Mouse (Mus musculus) liver (tissue): ENCODE results near the gene Gdpgp1.

ENCODE experiments used
- DNase-seq: peaks from one replicate; pipeline ENCODE4 v3.0.0-alpha.2; 2020; ENCODE audit warnings: mixed read lengths

Gdpgp1 gene

GRCm38 (mm10) chr7:80232489-80233029 lies at the start of gene Gdpgp1, which contains the start of gene Cib1:
Gene Gdpgp1, plus strand, starts transcription at chr7:80232865.
Gene Cib1, minus strand, starts transcription at chr7:80232813.
- DNase-seq, result peak; percentile 99

GRCm38 (mm10) chr7:80183466-80183865 lies 49.2 kb upstream of the Gdpgp1 start:
- DNase-seq, result no peak

- DNase-seq, result no peak
Observed at GRCm38 (mm10) chr7:80183969-80184368, 48.7 kb upstream of the Gdpgp1 start.

- no peak for DNase-seq
Observed at GRCm38 (mm10) chr7:80184551-80184950, 48.1 kb upstream of the Gdpgp1 start.

GRCm38 (mm10) chr7:80184968-80185367 lies 47.7 kb upstream of the Gdpgp1 start:
- DNase-seq, result no peak

GRCm38 (mm10) chr7:80186021-80186420 lies 46.6 kb upstream of the Gdpgp1 start:
- DNase-seq, result peak; percentile 88

- peak; percentile 90 for DNase-seq
Observed at GRCm38 (mm10) chr7:80186531-80187296, 46.0 kb upstream of the Gdpgp1 start, which contains the start of gene Sema4b. Gene Sema4b, plus strand, starts transcription at chr7:80186841.

GRCm38 (mm10) chr7:80187501-80187900 lies 45.2 kb upstream of the Gdpgp1 start:
- DNase-seq, result no peak

GRCm38 (mm10) chr7:80188579-80189125 lies 44.0 kb upstream of the Gdpgp1 start:
- DNase-seq, result no peak

GRCm38 (mm10) chr7:80189147-80189933 lies 43.3 kb upstream of the Gdpgp1 start:
- DNase-seq, result no peak

- peak; percentile 72 for DNase-seq
Observed at GRCm38 (mm10) chr7:80191455-80191854, 41.2 kb upstream of the Gdpgp1 start.

GRCm38 (mm10) chr7:80192226-80193061 lies 40.2 kb upstream of the Gdpgp1 start:
- peak; percentile 96 for DNase-seq

GRCm38 (mm10) chr7:80193941-80194739 lies 38.5 kb upstream of the Gdpgp1 start:
- no peak for DNase-seq

GRCm38 (mm10) chr7:80195146-80195545 lies 37.5 kb upstream of the Gdpgp1 start:
- DNase-seq, result peak; percentile 39

GRCm38 (mm10) chr7:80195576-80196263 lies 36.9 kb upstream of the Gdpgp1 start:
- no peak for DNase-seq

- DNase-seq, result peak; percentile 56
Observed at GRCm38 (mm10) chr7:80197371-80197770, 35.3 kb upstream of the Gdpgp1 start.

- DNase-seq, result peak; percentile 90
Observed at GRCm38 (mm10) chr7:80197941-80198778, 34.5 kb upstream of the Gdpgp1 start.

GRCm38 (mm10) chr7:80198863-80199262 lies 33.8 kb upstream of the Gdpgp1 start:
- peak; percentile 56 for DNase-seq

- DNase-seq, result peak; percentile 36
Observed at GRCm38 (mm10) chr7:80199286-80199685, 33.4 kb upstream of the Gdpgp1 start.
